Mouse (Mus musculus) ES-Bruce4 (cell line): ENCODE measurements at regions not wholly inside any gene's neighbourhood (a gene's known extent, or its start where the extent isn't known, plus 50 kb on each side); places are given as distances from the start of the nearest gene placed in this dataset.

ENCODE experiments used
- H3K27ac ChIP-seq: 2 replicates; pipeline ENCODE4 v1.5.1; 2012; ENCODE audit warnings: low read length, inconsistent platforms; ENCODE audit not compliant: insufficient read depth
- H3K27me3 ChIP-seq: 2 replicates; pipeline ENCODE4 v1.6.1; 2012; ENCODE audit warnings: mild to moderate bottlenecking, low read length, inconsistent platforms; ENCODE audit not compliant: control insufficient read depth, poor library complexity, insufficient read depth, severe bottlenecking
- H3K36me3 ChIP-seq: 2 replicates; pipeline ENCODE4 v1.6.1; 2012; ENCODE audit warnings: inconsistent platforms, mild to moderate bottlenecking, low read length, moderate library complexity; ENCODE audit not compliant: control insufficient read depth, poor library complexity, insufficient read depth, severe bottlenecking
- H3K4me1 ChIP-seq: one replicate; pipeline ENCODE4 v1.8.1; 2011; ENCODE audit warnings: low read length; ENCODE audit not compliant: control insufficient read depth, insufficient read depth
- H3K4me3 ChIP-seq: 2 replicates; pipeline ENCODE4 v1.5.1; 2011; ENCODE audit warnings: low read depth, mild to moderate bottlenecking, low read length
- H3K9ac ChIP-seq: 2 replicates; pipeline ENCODE4 v1.6.1; 2012; ENCODE audit warnings: low read depth, mild to moderate bottlenecking, inconsistent platforms; ENCODE audit not compliant: poor library complexity, severe bottlenecking
- H3K9me3 ChIP-seq: replicated peaks from 2 replicates; pipeline ENCODE4 v1.6.1; 2012; ENCODE audit warnings: mild to moderate bottlenecking, low read length, inconsistent platforms; ENCODE audit not compliant: control insufficient read depth, poor library complexity, insufficient read depth, severe bottlenecking
- CTCF ChIP-seq: IDR thresholded peaks from one replicate; pipeline ENCODE4 v1.8.1; 2011; ENCODE audit warnings: low read depth, low read length
- EP300 ChIP-seq: IDR thresholded peaks from 2 replicates; pipeline ENCODE4 v1.6.1; 2011; ENCODE audit warnings: low read depth, low read length; ENCODE audit not compliant: insufficient read depth
- POLR2A ChIP-seq: IDR thresholded peaks from one replicate; pipeline ENCODE4 v1.8.1; 2011; ENCODE audit warnings: low read length; ENCODE audit not compliant: insufficient read depth

DNA sequence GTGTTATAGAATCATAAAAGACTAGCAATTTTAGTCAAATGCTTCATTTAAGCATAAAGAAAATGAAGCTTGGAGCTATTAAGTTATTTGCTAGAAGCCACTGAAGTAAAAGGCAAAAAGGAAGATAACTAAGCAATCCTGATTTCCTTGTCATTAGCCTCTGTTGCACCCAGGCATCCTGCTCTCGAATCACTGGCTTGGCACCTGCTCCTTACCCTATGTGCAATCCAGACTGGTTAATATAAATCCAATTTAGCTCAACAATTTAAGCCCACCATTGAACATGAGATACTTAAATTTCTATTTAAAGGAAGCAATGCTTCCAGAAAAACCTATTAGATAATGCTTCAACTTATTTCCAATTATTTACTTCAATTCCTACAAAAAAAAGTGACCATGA is 328.7 kb downstream of the Ptprc start:
- Histone ChIP-seq H3K27ac (no peak overlapping the region), H3K4me1 (no peaks in the 10 kb centered on the region), H3K36me3 (no peaks in the 10 kb centered on the region), H3K27me3 (no peaks in the 10 kb centered on the region), H3K9ac (no peak overlapping the region), H3K9me3 (no peaks in the 10 kb centered on the region), H3K4me3 (no peak overlapping the region)
- TF ChIP-seq CTCF (no peak), EP300 (no peak)

DNA sequence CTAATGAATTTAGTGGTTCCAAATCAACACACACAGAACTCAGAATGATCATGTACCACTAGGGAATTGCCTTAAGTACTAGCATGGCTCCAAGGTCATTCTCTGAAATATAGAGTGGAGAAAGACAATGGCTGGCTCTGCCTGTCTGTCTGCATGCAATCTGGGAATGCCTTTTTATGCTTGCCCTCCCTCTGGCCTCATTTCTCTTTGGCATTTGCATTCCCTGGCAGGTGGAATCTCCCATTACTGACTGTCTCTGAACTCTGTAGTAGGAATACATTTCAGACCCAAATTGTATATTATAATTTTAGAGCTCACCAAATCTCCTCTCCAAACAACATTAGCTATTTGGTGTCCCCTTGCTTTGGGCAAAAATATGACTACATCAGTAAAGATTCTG is 335.0 kb downstream of the Ptprc start:
- Histone ChIP-seq H3K36me3 (no peaks in the 10 kb centered on the region), H3K27ac (no peak overlapping the region), H3K27me3 (no peaks in the 10 kb centered on the region), H3K4me1 (no peaks in the 10 kb centered on the region), H3K9ac (no peak overlapping the region), H3K4me3 (no peak overlapping the region), H3K9me3 (no peaks in the 10 kb centered on the region)
- no peak for TF ChIP-seq POLR2A
- TF ChIP-seq EP300 = no peak
- no peak for TF ChIP-seq CTCF

DNA sequence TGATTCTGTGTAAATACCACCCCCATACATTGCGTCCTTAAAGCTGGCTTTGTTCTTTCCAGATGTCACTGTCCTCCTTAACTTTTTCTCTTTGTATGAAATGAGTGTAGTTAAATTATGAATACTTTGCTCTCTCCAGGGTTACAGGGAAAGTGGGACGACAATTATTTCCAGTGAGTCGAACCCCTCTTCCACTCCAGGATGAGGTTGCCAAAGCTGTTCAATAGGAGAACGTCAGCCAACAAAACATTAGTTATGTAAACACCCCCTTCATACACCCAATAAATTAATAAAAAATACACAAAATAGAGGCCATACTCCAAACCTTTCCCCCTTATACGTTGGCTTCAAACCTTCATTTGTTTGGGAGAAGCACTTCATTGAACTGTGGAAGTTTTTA is 335.8 kb downstream of the Ptprc start:
- Histone ChIP-seq H3K9ac (no peak overlapping the region), H3K36me3 (no peaks in the 10 kb centered on the region), H3K27ac (no peak overlapping the region), H3K4me1 (no peaks in the 10 kb centered on the region), H3K27me3 (no peaks in the 10 kb centered on the region), H3K4me3 (no peak overlapping the region), H3K9me3 (no peaks in the 10 kb centered on the region)
- no peak for TF ChIP-seq EP300
- TF ChIP-seq POLR2A = no peak
- TF ChIP-seq CTCF = no peak

DNA sequence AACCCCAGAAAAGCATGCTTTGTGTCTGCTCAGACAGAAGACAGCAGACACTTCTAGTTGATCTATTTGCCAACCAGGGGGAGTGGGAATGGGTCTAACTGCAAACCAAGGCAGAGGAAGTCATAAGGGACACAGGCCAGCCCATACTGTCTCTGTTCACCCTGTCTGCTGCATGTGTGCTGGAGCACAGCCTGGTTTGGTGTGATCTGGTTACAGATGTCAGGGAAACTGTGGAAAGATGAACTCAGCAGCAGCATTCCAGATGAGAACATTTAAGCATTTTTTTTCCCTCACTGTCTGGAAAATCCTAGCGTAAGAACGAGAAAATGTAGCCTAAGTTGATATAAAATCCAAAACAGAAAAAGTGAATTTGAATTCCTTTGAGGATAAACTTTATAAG is 336.2 kb downstream of the Ptprc start:
- H3K9ac ChIP-seq = no peak overlapping the region
- TF ChIP-seq CTCF (no peak), EP300 (no peak)

DNA sequence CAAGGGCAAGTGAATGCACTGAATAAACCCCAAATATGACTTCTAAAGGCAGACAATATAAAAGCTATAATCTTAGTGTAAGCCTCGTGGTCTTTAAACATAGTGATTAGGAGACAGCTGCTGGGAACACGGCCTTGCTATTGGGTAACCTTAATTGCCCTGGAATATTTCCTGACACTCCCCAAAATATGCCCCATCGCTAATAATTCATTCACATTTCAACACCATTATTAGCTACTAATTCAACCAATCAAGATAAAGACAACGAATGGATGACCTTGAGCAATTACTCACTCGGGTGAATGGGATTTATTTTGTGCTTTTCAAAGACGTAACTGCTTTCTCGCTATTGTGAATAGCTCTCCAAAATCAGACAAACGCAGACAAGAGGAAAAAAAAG is 337.2 kb downstream of the Ptprc start:
- Histone ChIP-seq H3K9me3 (no peaks in the 10 kb centered on the region), H3K36me3 (no peaks in the 10 kb centered on the region), H3K27me3 (no peaks in the 10 kb centered on the region), H3K4me1 (no peaks in the 10 kb centered on the region), H3K27ac (no peak overlapping the region), H3K4me3 (no peak overlapping the region), H3K9ac (no peak overlapping the region)
- no peak for TF ChIP-seq POLR2A
- no peak for TF ChIP-seq EP300
- TF ChIP-seq CTCF = no peak

More for the DNA sequence above, 336.2 kb downstream of the Ptprc start:
- Histone ChIP-seq H3K4me1 (no peaks in the 10 kb centered on the region), H3K27me3 (no peaks in the 10 kb centered on the region), H3K9me3 (no peaks in the 10 kb centered on the region), H3K36me3 (no peaks in the 10 kb centered on the region), H3K27ac (no peak overlapping the region), H3K4me3 (no peak overlapping the region)

DNA sequence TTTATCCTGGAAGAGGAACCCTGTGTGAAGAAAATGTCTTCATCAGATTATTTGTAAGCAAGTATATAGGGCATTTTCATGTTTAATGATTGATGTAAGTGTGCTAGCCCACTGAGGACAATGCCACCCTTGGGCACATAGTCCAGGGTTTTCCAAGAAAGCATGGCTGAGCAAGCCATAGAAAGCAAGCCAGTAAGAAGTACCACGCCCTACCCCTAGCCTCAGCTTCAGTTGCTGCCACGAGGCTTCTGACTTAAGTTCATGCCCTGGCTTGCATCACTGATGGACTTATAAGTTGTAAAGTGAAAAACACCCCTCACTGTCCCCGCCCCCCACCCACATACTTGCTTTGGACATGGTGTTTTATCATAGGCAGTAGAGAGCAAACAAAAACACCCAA is 342.0 kb downstream of the Ptprc start:
- Histone ChIP-seq H3K9me3 (no peaks in the 10 kb centered on the region), H3K27me3 (no peaks in the 10 kb centered on the region), H3K36me3 (no peaks in the 10 kb centered on the region), H3K4me3 (no peak overlapping the region), H3K9ac (no peak overlapping the region), H3K27ac (no peak overlapping the region), H3K4me1 (no peaks in the 10 kb centered on the region)
- no peak for TF ChIP-seq POLR2A
- no peak for TF ChIP-seq EP300
- TF ChIP-seq CTCF = no peak

DNA sequence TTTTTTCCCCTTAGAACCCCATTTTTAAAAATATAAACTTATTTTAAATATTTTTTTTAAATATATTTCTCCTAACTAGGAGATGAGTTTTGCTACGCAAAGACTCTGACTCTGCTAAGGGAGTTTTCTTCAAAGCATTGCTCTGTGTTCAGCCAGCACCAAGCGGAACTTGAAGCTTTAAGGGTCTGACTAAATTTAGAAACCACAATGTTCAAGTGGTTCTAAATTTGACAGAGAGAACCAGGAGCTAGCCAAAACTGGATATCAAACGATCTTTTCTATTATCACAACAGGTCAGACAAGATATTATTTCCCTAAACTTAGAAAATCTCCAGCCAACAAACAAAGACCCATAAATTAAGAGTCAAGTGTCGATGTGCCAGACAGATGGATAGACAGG is 344.2 kb downstream of the Ptprc start:
- H3K9ac ChIP-seq = no peak overlapping the region

More for the DNA sequence above, 344.2 kb downstream of the Ptprc start:
- Histone ChIP-seq H3K27ac (no peak overlapping the region), H3K9me3 (no peaks in the 10 kb centered on the region), H3K36me3 (no peaks in the 10 kb centered on the region), H3K4me1 (no peaks in the 10 kb centered on the region), H3K27me3 (no peaks in the 10 kb centered on the region), H3K4me3 (no peak overlapping the region)
- TF ChIP-seq CTCF (no peak), POLR2A (no peak), EP300 (no peak)
